Mouse (Mus musculus) heart, embryonic 11.5 days (tissue): ENCODE data around the gene Alg10b. TPM values are rescaled to one million over a fixed set of nuclear protein-coding genes. Genes with fewer than 3 reads are reported as not detected.

Source experiments
- ATAC-seq: fragments of 200-750 bp; cut with Nextera tagmentation; replicated peaks from 2 replicates; pipeline ENCODE4 v1.8.0; 2017; ENCODE audit warnings: moderate library complexity; ENCODE audit not compliant: insufficient number of reproducible peaks, low FRiP score, low TSS enrichment
- H3K27ac ChIP-seq: fragments of 300-500 bp; sonication (generic); 2 replicates; pipeline ENCODE4 v1.5.1; 2014; ENCODE audit warnings: mild to moderate bottlenecking, low read depth, low read length
- H3K27me3 ChIP-seq: fragments of 300-500 bp; sonication (generic); 2 replicates; pipeline ENCODE4 v1.6.1; 2014; ENCODE audit warnings: mild to moderate bottlenecking, low read length, mixed read lengths; ENCODE audit not compliant: control insufficient read depth, insufficient read depth
- H3K36me3 ChIP-seq: fragments of 300-500 bp; sonication (generic); 2 replicates; pipeline ENCODE4 v1.6.1; 2014; ENCODE audit warnings: mild to moderate bottlenecking, low read length, moderate library complexity, mixed read lengths; ENCODE audit not compliant: control insufficient read depth, insufficient read depth
- H3K4me1 ChIP-seq: fragments of 300-500 bp; sonication (generic); 2 replicates; pipeline ENCODE4 v1.6.1; 2014; ENCODE audit warnings: low read length; ENCODE audit not compliant: control insufficient read depth, insufficient read depth
- H3K4me2 ChIP-seq: fragments of 300-500 bp; sonication (generic); 2 replicates; pipeline ENCODE4 v1.6.1; 2014; ENCODE audit warnings: mild to moderate bottlenecking, moderate library complexity
- H3K4me3 ChIP-seq: fragments of 300-500 bp; sonication (generic); 2 replicates; pipeline ENCODE4 v1.5.1; 2014; ENCODE audit warnings: low read depth, low read length
- H3K9ac ChIP-seq: fragments of 300-500 bp; sonication (generic); 2 replicates; pipeline ENCODE4 v1.6.1; 2014; ENCODE audit warnings: mild to moderate bottlenecking, low read depth, low read length, moderate library complexity
- H3K9me3 ChIP-seq: fragments of 300-500 bp; sonication (generic); replicated peaks from 2 replicates; pipeline ENCODE4 v1.6.1; 2016; ENCODE audit warnings: low read length; ENCODE audit not compliant: control insufficient read depth
- WGBS: fragments of 180-500 bp; shearing (Covaris S2); extraction: QIAGEN DNeasy Blood & Tissue Kit; methylation state at CpG from one replicate; pipeline ENCODE4 v1.1.7; 2014; ENCODE audit not compliant: insufficient replicate concordance; 5-methylcytosine and 5-hydroxymethylcytosine counted together
- microRNA-seq: library from miRNA; unstranded; fragments of <30 nt; microRNA quantifications from one replicate; pipeline ENCODE4, GENCODE M21; 2016; ENCODE audit warnings: borderline number of aligned reads
- polyA plus RNA-seq: library from polyadenylated mRNA; unstranded; fragments of >200 nt; fragmentation: Nextera tagmentation; extraction: Ambion mirVana; gene quantifications from 2 replicates; pipeline ENCODE4 v1.2.1, GENCODE M21; 2014

Gene Alg10b
- polyA plus RNA-seq, 1 experiment from 2014 or later: 22.2 TPM

DNA sequence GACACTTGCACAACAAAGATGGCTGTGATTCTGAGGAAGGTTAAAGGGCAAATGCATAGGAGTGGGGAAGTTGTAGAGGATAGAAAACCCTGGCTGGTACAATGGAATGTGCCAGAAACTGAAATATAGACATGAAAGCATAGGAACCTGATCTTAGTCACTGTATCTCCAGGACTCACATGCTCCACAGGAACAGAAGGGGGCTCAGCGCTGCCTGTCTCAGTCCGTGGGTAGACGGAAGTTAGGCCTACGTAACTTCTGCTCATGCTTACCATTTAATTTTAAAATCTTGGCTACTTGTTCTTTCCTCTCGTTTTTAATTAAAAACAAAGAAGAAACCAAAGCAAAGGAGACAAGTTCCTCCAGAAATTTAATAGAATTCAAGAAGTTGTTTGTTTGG, 20.0 kb downstream of the Alg10b start:
- 88% methylated on average over 5 of the region's 5 CpGs for WGBS
- ATAC-seq: no peak
- Histone ChIP-seq H3K4me1 (no peaks in the 10 kb centered on the region), H3K36me3 (no peaks in the 10 kb centered on the region), H3K27ac (no peak overlapping the region), H3K4me2 (no peak overlapping the region), H3K4me3 (no peak overlapping the region), H3K9me3 (no peaks in the 10 kb centered on the region), H3K27me3 (no peaks in the 10 kb centered on the region), H3K9ac (no peak overlapping the region)

DNA sequence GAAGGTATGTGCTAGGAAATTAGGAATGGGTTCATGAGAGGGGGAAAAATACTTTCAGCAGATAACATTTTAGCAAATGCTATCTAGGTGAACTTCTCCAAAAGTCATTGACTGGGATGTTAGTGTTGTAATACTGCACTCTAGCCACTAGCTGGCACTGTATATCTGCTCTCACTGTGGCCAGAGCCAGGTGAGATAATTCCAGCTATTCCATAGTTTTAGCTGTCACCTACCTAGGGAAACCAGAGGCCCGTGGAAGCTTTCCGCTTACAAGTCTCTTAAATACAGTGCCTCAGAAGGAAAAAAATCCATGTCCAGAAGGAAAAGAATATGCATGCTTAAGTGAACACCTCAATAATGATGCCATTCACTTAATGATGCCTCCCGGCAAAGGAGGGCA, 25.6 kb downstream of the Alg10b start:
- H3K36me3 ChIP-seq: no peaks in the 10 kb centered on the region
- no peaks in the 10 kb centered on the region for H3K9me3 ChIP-seq
- H3K27ac ChIP-seq: no peak overlapping the region
- no peak overlapping the region for H3K4me2 ChIP-seq
- H3K9ac ChIP-seq: no peak overlapping the region
- no peaks in the 10 kb centered on the region for H3K4me1 ChIP-seq
- WGBS: 53% methylated on average over 3 of the region's 3 CpGs
- H3K27me3 ChIP-seq: no peaks in the 10 kb centered on the region
- H3K4me3 ChIP-seq: no peak overlapping the region
- ATAC-seq: no peak

DNA sequence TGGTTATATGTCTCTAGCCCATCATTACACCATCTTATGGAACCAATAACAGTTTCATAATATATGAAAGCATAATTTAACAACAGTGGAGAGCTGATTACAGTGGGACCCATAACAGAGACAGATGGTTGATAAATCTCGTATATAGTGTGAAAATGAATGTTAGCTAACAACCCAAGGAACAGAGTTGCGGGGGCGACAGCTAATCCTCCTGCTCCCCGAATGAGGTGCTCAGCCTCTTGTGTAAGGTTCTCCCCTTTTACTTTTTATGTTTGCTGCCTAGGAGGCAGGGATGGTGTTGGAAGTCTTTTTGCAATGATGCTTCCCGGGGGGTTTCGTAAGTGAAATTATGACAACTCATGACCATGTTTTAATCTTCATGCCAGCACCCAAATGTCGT, 58.8 kb downstream of the Alg10b start:
- WGBS: 86% methylated on average over 7 of the region's 7 CpGs

More for the DNA sequence above, 58.8 kb downstream of the Alg10b start:
- Histone ChIP-seq H3K4me2 (no peak overlapping the region), H3K36me3 (no peaks in the 10 kb centered on the region), H3K27ac (no peak overlapping the region), H3K4me1 (no peaks in the 10 kb centered on the region), H3K9ac (no peak overlapping the region), H3K9me3 (no peaks in the 10 kb centered on the region), H3K27me3 (no peaks in the 10 kb centered on the region), H3K4me3 (no peak overlapping the region)
- no peak for ATAC-seq

Small RNA genes within 50 kb of the gene (microRNA-seq; reads per million reads assigned to microRNA genes)
- gene Mir7648: 1.2 reads per million, percentile 16 among the genes with 10 or more reads in this experiment
